Mouse (Mus musculus) induced T-regulatory cell, adult 2 months (primary cell): ENCODE data around the gene Kbtbd13.

Experiments used
- DNase-seq: peaks from one replicate; pipeline ENCODE4 v3.0.0-alpha.2; 2012; ENCODE audit warnings: low read depth

The Kbtbd13 gene

GRCm38 (mm10) chr9:65393606-65394005 lies 2.2 kb upstream of the Kbtbd13 start:
- DNase-seq, result no peak

GRCm38 (mm10) chr9:65392638-65393364 lies 1.3 kb upstream of the Kbtbd13 start:
- peak; percentile 72 for DNase-seq

GRCm38 (mm10) chr9:65390752-65391612 lies 470 bp downstream of the Kbtbd13 start:
- DNase-seq, result peak; percentile 22

GRCm38 (mm10) chr9:65386373-65387140 lies 4.9 kb downstream of the Kbtbd13 start:
- DNase-seq, result no peak

GRCm38 (mm10) chr9:65384276-65384675 lies 7.2 kb downstream of the Kbtbd13 start:
- no peak for DNase-seq

- DNase-seq, result no peak
Observed at GRCm38 (mm10) chr9:65382751-65383097, 8.7 kb downstream of the Kbtbd13 start.

- no peak for DNase-seq
Observed at GRCm38 (mm10) chr9:65382031-65382750, 9.3 kb downstream of the Kbtbd13 start.

- DNase-seq, result no peak
Observed at GRCm38 (mm10) chr9:65381017-65381590, 10.3 kb downstream of the Kbtbd13 start.

GRCm38 (mm10) chr9:65375163-65375934 lies 16.1 kb downstream of the Kbtbd13 start:
- no peak for DNase-seq

- no peak for DNase-seq
Observed at GRCm38 (mm10) chr9:65374468-65375162, 16.8 kb downstream of the Kbtbd13 start.

- peak; percentile 36 for DNase-seq
Observed at GRCm38 (mm10) chr9:65372449-65372848, 19.0 kb downstream of the Kbtbd13 start.

GRCm38 (mm10) chr9:65371756-65372155 lies 19.7 kb downstream of the Kbtbd13 start:
- no peak for DNase-seq

GRCm38 (mm10) chr9:65365721-65366120 lies 25.7 kb downstream of the Kbtbd13 start:
- DNase-seq, result no peak

GRCm38 (mm10) chr9:65363684-65364083 lies 27.8 kb downstream of the Kbtbd13 start:
- DNase-seq, result no peak

- no peak for DNase-seq
Observed at GRCm38 (mm10) chr9:65360641-65361448, 30.6 kb downstream of the Kbtbd13 start, which contains the start of gene Ubap1l. Gene Ubap1l (plus strand): TSS chr9:65361041.

- DNase-seq, result no peak
Observed at GRCm38 (mm10) chr9:65358956-65359480, 32.4 kb downstream of the Kbtbd13 start.

- DNase-seq, result no peak
Observed at GRCm38 (mm10) chr9:65356971-65357370, 34.5 kb downstream of the Kbtbd13 start.

GRCm38 (mm10) chr9:65356561-65356960 lies 34.9 kb downstream of the Kbtbd13 start:
- no peak for DNase-seq

- DNase-seq, result no peak
Observed at GRCm38 (mm10) chr9:65353251-65353650, 38.2 kb downstream of the Kbtbd13 start.
